Mouse (Mus musculus) lung, postnatal 0 days (tissue): ENCODE measurements around the gene Itgb5.

ENCODE experiments used
- CTCF ChIP-seq: IDR thresholded peaks from 2 replicates; pipeline ENCODE4 v1.5.1; 2016; ENCODE audit warnings: antibody characterized with exemption, mild to moderate bottlenecking
- EP300 ChIP-seq: IDR thresholded peaks from 2 replicates; pipeline ENCODE4 v1.6.1; 2016; ENCODE audit warnings: antibody characterized with exemption, mild to moderate bottlenecking, control low read depth

DNA sequence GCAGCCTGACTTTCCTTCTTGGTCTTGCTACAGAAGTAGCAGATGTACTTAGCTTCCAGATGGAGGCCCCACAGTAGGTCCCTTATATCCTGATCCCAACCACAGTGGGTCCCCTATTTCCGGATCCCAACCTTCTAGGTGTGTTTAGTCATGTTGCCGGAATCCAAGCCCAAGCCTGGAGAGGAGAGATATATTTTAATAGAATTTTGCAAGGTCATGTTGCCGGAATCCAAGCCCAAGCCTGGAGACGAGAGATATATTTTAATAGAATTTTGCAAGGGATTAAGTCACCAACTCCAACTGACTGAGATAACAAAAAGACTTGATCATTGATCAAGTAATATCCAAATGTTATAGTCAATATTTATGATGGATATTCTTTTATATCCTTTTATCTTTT is 51.3 kb downstream of the Itgb5 start:
- no peak for TF ChIP-seq CTCF
- no peak for TF ChIP-seq EP300
